Mouse (Mus musculus) small intestine, adult 2 months (tissue): Measurements from ENCODE around the gene Sept3. TPM values are rescaled to one million over a fixed set of nuclear protein-coding genes. Genes with fewer than 3 reads are reported as not detected.

Source experiments
- H3K27ac ChIP-seq: fragments of 200-500 bp; 2 replicates; pipeline ENCODE4 v1.5.1; 2012; ENCODE audit warnings: low read depth, low read length, control low read depth, inconsistent platforms; ENCODE audit not compliant: insufficient read depth
- H3K27me3 ChIP-seq: fragments of 200-500 bp; 2 replicates; pipeline ENCODE4 v1.6.1; 2012; ENCODE audit warnings: mild to moderate bottlenecking, moderate library complexity, low read length, inconsistent platforms; ENCODE audit not compliant: control insufficient read depth, insufficient read depth
- H3K36me3 ChIP-seq: fragments of 200-500 bp; 2 replicates; pipeline ENCODE4 v1.6.1; 2012; ENCODE audit warnings: mild to moderate bottlenecking, low read length, control low read depth, inconsistent platforms; ENCODE audit not compliant: control insufficient read depth, insufficient read depth
- H3K4me1 ChIP-seq: fragments of 200-500 bp; 2 replicates; pipeline ENCODE4 v1.6.1; 2012; ENCODE audit warnings: low read length, inconsistent platforms, mixed read lengths; ENCODE audit not compliant: control insufficient read depth, insufficient read depth, insufficient read length
- H3K4me3 ChIP-seq: fragments of 200-500 bp; 2 replicates; pipeline ENCODE4 v1.5.1; 2012; ENCODE audit warnings: low read depth, mild to moderate bottlenecking, control low read depth, inconsistent platforms, low read length, moderate library complexity
- CTCF ChIP-seq: fragments of 200-500 bp; IDR thresholded peaks from 2 replicates; pipeline ENCODE4 v1.5.1; 2012; ENCODE audit warnings: low read depth, mild to moderate bottlenecking, control low read depth, inconsistent platforms, low read length, moderate library complexity, mixed read lengths; ENCODE audit not compliant: insufficient replicate concordance, insufficient read length; ENCODE audit errors: extremely low read depth
- POLR2A ChIP-seq: fragments of 200-500 bp; IDR thresholded peaks from 2 replicates; pipeline ENCODE4 v1.6.1; 2012; ENCODE audit warnings: low read depth, mild to moderate bottlenecking, control low read depth, inconsistent platforms, low read length, moderate library complexity
- WGBS: fragments of 180-500 bp; shearing (Covaris S2); methylation state at CpG from one replicate; pipeline ENCODE4 v1.1.7; 2018; 5-methylcytosine and 5-hydroxymethylcytosine counted together
- polyA plus RNA-seq: library from polyadenylated mRNA; depleted of rRNA; stranded (reverse); fragments of >200 nt; gene quantifications from 2 replicates; pipeline ENCODE4 v1.2.3, GENCODE M21; 2012

The Sept3 gene
- polyA plus RNA-seq, 1 experiment: 0.52 TPM

- Histone ChIP-seq H3K27me3 (no peaks in the 10 kb centered on the region), H3K4me3 (no peak overlapping the region), H3K27ac (no peak overlapping the region), H3K36me3 (no peaks in the 10 kb centered on the region), H3K4me1 (peaks cover 3% of the 10 kb centered on the region; the same call in 1 of the 2 replicates)
- TF ChIP-seq POLR2A (no peak), CTCF (no peak)
- 94% methylated on average over 3 of the region's 3 CpGs for WGBS
These were observed 23.1 kb upstream of the Sept3 start for GRCm38 (mm10) chr15:82251579-82251978.

DNA sequence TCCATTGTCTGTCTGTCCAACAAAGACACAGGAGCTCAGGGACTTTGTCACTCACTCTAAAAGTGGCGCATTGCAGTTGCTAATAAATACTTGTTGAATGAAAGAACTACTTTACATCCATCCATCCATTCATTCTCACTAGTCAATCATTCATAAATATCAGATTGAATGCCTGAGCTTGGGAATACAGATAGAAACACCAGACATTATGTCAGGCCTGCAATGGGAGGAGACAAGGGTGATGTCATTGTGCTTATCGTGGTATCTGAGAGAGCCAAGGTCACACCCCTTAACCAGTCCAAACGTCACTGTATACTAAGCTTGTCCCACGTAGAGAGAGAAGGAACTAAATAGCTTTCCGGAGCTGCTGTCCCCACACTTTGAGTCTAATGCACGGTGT, 22.6 kb upstream of the Sept3 start, which contains the start of gene 1500009C09Rik:
Gene 1500009C09Rik (plus strand): TSS at position 301 of the 400 bp plus-strand sequence.
- Histone ChIP-seq H3K4me3 (no peak within 1 kb of the TSS), H3K36me3 (no peaks in the 10 kb centered on the region), H3K27ac (no peak within 1 kb of the TSS), H3K4me1 (peaks cover 3% of the 10 kb centered on the region; the same call in 1 of the 2 replicates), H3K27me3 (no peaks in the 10 kb centered on the region)
- no peak for TF ChIP-seq CTCF
- TF ChIP-seq POLR2A: no peak
- 60% methylated on average over 6 of the region's 6 CpGs for WGBS

- WGBS: 43% methylated on average over 4 of the region's 4 CpGs
- H3K27ac ChIP-seq: no peak overlapping the region
- H3K36me3 ChIP-seq: no peaks in the 10 kb centered on the region
- no peak for TF ChIP-seq CTCF
- no peak for TF ChIP-seq POLR2A
- H3K4me3 ChIP-seq: no peak overlapping the region
- no peaks in the 10 kb centered on the region for H3K27me3 ChIP-seq
- no peaks in the 10 kb centered on the region; the same call in 1 of the 2 replicates for H3K4me1 ChIP-seq
These were observed 19.4 kb upstream of the Sept3 start for GRCm38 (mm10) chr15:82255248-82255647.

DNA sequence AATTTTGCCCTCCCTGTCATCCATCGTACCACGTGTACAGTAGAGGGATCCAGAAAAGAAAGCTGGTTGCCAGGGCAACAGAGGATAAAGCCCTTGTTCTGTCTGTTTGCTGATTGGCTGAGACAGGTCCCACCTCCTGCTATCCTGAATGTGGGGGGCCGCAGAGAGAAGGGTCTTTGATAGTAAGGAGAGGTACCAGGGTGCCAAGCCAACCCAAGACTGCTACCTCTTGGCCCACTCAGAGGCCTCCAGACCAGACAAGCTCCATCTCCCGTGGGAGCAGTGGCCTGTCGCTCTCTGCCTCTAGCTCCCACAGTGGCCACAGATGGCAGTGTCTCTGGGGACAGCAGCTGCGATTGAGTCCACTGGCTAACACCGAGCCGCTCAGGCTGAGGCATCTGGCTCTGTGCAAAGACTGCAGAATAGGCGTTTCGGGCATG, 18.7 kb upstream of the Sept3 start:
- Histone ChIP-seq H3K27me3 (no peaks in the 10 kb centered on the region), H3K4me3 (no peak overlapping the region), H3K27ac (no peak overlapping the region), H3K36me3 (no peaks in the 10 kb centered on the region), H3K4me1 (no peaks in the 10 kb centered on the region)
- WGBS: 37% methylated on average over 10 of the region's 10 CpGs
- no peak for TF ChIP-seq CTCF
- TF ChIP-seq POLR2A: no peak

DNA sequence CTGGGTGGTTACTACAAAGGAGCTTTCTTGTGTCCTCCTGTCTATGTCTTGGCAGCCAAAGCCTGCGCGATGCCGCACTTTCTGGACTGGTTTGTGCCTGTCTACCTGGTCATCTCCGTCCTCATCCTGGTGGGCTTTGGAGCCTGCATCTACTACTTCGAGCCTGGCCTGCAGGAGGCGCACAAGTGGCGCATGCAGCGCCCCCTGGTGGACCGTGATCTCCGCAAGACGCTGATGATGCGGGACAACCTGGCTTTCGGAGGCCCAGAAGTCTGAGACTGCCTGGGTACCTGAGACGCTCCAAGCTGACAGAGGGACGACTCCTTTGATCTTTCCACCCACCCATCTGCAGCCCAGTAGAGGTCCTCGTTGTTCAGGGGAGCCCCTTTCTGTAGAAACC, 15.2 kb upstream of the Sept3 start:
- H3K4me1 ChIP-seq: no peaks in the 10 kb centered on the region
- no peaks in the 10 kb centered on the region for H3K27me3 ChIP-seq
- TF ChIP-seq POLR2A (no peak), CTCF (peak; percentile 86)
- no peak overlapping the region for H3K4me3 ChIP-seq
- H3K27ac ChIP-seq: no peak overlapping the region
- H3K36me3 ChIP-seq: no peaks in the 10 kb centered on the region
- WGBS: 13% methylated on average over 16 of the region's 16 CpGs

DNA sequence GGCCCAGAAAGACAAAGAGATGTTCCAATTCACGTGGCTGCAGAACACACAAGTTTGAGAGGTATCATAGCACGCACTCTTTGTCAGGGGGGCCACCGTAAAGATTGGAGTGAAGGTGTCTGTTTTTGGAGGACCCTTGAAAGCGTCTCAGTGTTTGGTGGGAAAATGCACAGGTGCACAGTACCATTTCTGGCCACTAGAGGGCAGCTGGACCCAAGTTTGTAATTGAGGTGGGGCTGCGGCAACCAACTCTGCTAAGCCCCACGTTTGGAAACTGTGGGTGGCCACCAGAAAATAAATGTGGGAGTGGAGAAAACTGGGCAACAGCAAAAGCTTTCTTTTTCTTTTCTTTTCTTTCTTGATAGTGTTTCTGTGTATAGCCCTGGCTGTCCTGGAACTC, 8.3 kb upstream of the Sept3 start:
- 12% methylated on average over 6 of the region's 6 CpGs for WGBS
- no peak overlapping the region for H3K27ac ChIP-seq
- H3K36me3 ChIP-seq: no peaks in the 10 kb centered on the region
- no peak for TF ChIP-seq POLR2A
- TF ChIP-seq CTCF: peak; percentile 90; the same call in 1 of the 2 replicates
- no peaks in the 10 kb centered on the region for H3K27me3 ChIP-seq
- no peaks in the 10 kb centered on the region for H3K4me1 ChIP-seq
- no peak overlapping the region for H3K4me3 ChIP-seq

DNA sequence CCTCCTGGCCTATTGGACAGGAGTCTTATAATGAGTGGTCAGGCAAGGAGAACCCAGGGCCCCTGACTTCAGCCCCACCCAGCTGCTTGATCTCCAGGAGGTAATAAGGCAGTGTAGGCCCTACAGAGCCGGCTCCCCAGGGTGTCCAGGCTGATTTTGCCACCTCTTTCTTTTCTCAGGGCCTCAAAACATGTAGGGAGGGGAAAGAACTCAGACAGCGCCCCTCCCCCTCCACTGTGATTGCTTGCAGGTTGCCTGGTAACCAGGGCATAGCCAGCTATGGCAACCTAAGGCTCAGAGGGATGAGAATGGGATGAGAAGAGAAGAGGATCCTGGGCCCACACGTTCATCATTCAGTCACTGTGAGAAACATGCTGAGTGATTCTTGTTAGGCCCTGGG, 6.5 kb upstream of the Sept3 start:
- no peak for TF ChIP-seq CTCF
- TF ChIP-seq POLR2A: no peak
- WGBS: 50% methylated on average over 3 of the region's 3 CpGs
- H3K4me1 ChIP-seq: no peaks in the 10 kb centered on the region
- peaks cover 4% of the 10 kb centered on the region; the same call in 1 of the 2 replicates for H3K27me3 ChIP-seq
- no peaks in the 10 kb centered on the region for H3K36me3 ChIP-seq
- H3K27ac ChIP-seq: no peak overlapping the region
- H3K4me3 ChIP-seq: no peak overlapping the region

GRCm38 (mm10) chr15:82268783-82269182, 5.9 kb upstream of the Sept3 start:
- no peak overlapping the region for H3K4me3 ChIP-seq
- no peaks in the 10 kb centered on the region for H3K36me3 ChIP-seq
- no peak overlapping the region for H3K27ac ChIP-seq
- no peaks in the 10 kb centered on the region for H3K4me1 ChIP-seq
- H3K27me3 ChIP-seq: peaks cover 4% of the 10 kb centered on the region; the same call in 1 of the 2 replicates
- 82% methylated on average over 9 of the region's 9 CpGs for WGBS
- TF ChIP-seq CTCF (no peak), POLR2A (no peak)
